17 mouse cellular contexts compared by ENCODE assay signal in genomic region chr16:33242046-33242445, GRCm38 (mm10). TPM values are rescaled to one million over a fixed set of nuclear protein-coding genes. Genes with fewer than 3 reads are reported as not detected.
DNase-seq lines count a peak whose midpoint lies in the region; ATAC-seq and TF ChIP-seq lines count a peak whose summit lies in the region.
"Had no signal": no experiment of that assay in that cellular context is flagged by ENCODE, and none has a peak within 500 bp of the region (broad histone marks: within the 10 kb centered on the region; RNA-seq: fewer than 3 reads in every experiment).

No protein-coding gene starts in this region.

- no peak overlapping the region for H3K4me3 ChIP-seq in lung, postnatal 0 days (ENCODE audit: low read depth, low read length)
- no peak overlapping the region for H3K4me3 ChIP-seq in forebrain, embryonic 12.5 days (replicated peaks)
- H3K4me3 ChIP-seq: heart, embryonic 12.5 days; hindbrain, embryonic 13.5 days; intestine, embryonic 15.5 days had no signal

- ATAC-seq in lung, postnatal 0 days, result peak; percentile 32; the same call in 1 of the 2 replicates
- no peak for ATAC-seq in forebrain, embryonic 12.5 days (ENCODE audit: low FRiP score)
- ATAC-seq: intestine, embryonic 15.5 days; liver, postnatal 0 days had no signal

- no peaks in the 10 kb centered on the region for H3K4me1 ChIP-seq in lung, postnatal 0 days (ENCODE audit: insufficient read depth, low read depth, low read length)
- no peaks in the 10 kb centered on the region for H3K4me1 ChIP-seq in forebrain, embryonic 12.5 days
- H3K4me1 ChIP-seq: heart, embryonic 12.5 days; hindbrain, embryonic 13.5 days; intestine, embryonic 15.5 days had no signal

- DNase-seq in adrenal gland, adult (ENCODE audit: inconsistent age in 2 of 2, low spot score in 1 of 2), result peak; percentile 71 to 83
- DNase-seq in adrenal gland, postnatal 4 days (ENCODE audit: low spot score in 2 of 2), result no peak
- peak; percentile 60 for DNase-seq in lung, postnatal 0 days (ENCODE audit: low spot score)
- no peak for DNase-seq in lung, postnatal 4 days
- peak; percentile 77 for DNase-seq in adrenal gland, postnatal 14 days
- peak; percentile 35 to 70 for DNase-seq in kidney, postnatal 25 days
- no peak for DNase-seq in B cell, adult 2 months
- DNase-seq: cerebellum, adult 18-20 months; cerebellum, postnatal 36 days; liver, postnatal 0 days; right cerebral cortex, adult 18-20 months; thymus, postnatal 25 days had no signal

- no peak overlapping the region for H3K4me2 ChIP-seq in lung, postnatal 0 days (replicated peaks; ENCODE audit: low read depth, low read length)
- H3K4me2 ChIP-seq in forebrain, embryonic 12.5 days, result no peak overlapping the region
- H3K4me2 ChIP-seq: heart, embryonic 12.5 days; hindbrain, embryonic 13.5 days; intestine, embryonic 15.5 days had no signal

- no peaks in the 10 kb centered on the region for H3K27me3 ChIP-seq in lung, postnatal 0 days (replicated peaks; ENCODE audit: insufficient read depth, low read length)
- no peaks in the 10 kb centered on the region for H3K27me3 ChIP-seq in forebrain, embryonic 12.5 days
- H3K27me3 ChIP-seq: heart, embryonic 12.5 days; hindbrain, embryonic 13.5 days; intestine, embryonic 15.5 days had no signal

- TF ChIP-seq CTCF in lung, postnatal 0 days (IDR thresholded peaks at IDR 0.05), result no peak

- peaks cover 11% of the 10 kb centered on the region for H3K36me3 ChIP-seq in lung, postnatal 0 days (ENCODE audit: insufficient read depth, low read length)
- H3K36me3 ChIP-seq in forebrain, embryonic 12.5 days (replicated peaks), result peaks cover 65% of the 10 kb centered on the region

- H3K9ac ChIP-seq in lung, postnatal 0 days (replicated peaks; ENCODE audit: low read depth), result no peak overlapping the region
- no peak overlapping the region for H3K9ac ChIP-seq in forebrain, embryonic 12.5 days
- H3K9ac ChIP-seq: heart, embryonic 12.5 days; hindbrain, embryonic 13.5 days; intestine, embryonic 15.5 days; liver, postnatal 0 days had no signal

- no peaks in the 10 kb centered on the region for H3K9me3 ChIP-seq in lung, postnatal 0 days (ENCODE audit: low read length)
- no peaks in the 10 kb centered on the region for H3K9me3 ChIP-seq in forebrain, embryonic 12.5 days
- H3K9me3 ChIP-seq: G1E; heart, embryonic 12.5 days; hindbrain, embryonic 13.5 days; intestine, embryonic 15.5 days had no signal

- H3K27ac ChIP-seq in lung, postnatal 0 days (ENCODE audit: low read length), result no peak overlapping the region
- H3K27ac ChIP-seq in forebrain, embryonic 12.5 days, result no peak overlapping the region
- H3K27ac ChIP-seq: hindbrain, embryonic 13.5 days; intestine, embryonic 15.5 days had no signal

- 56% methylated on average over 6 of the region's 6 CpGs for WGBS in lung, postnatal 0 days
- WGBS in forebrain, embryonic 12.5 days, result 88% methylated on average over 6 of the region's 6 CpGs

- no peak for TF ChIP-seq EP300 in lung, postnatal 0 days (IDR thresholded peaks at IDR 0.05)

RNA-seq across cellular contexts. Expression of gene Snx4, which starts 9.2 kb away (rescaled TPM):
- total RNA-seq in adrenal gland, postnatal 4 days (2021), result 10 to 100 TPM; 74.8 to 74.9 TPM
- polyA plus RNA-seq in lung, postnatal 0 days (2015; fragmentation: Nextera tagmentation; extraction: Ambion mirVana), result 121 and 135 TPM in 2 replicates
- total RNA-seq in adrenal gland, postnatal 14 days (2021), result 46.9 and 54.0 TPM in 2 replicates
- polyA plus RNA-seq in forebrain, embryonic 12.5 days (2016; fragmentation: Nextera tagmentation; extraction: Ambion mirVana), result 71.7 and 74.9 TPM in 2 replicates

RNA-seq across cellular contexts. Expression of gene Osbpl11, which starts 57.2 kb away (rescaled TPM):
- total RNA-seq in adrenal gland, postnatal 4 days (2021), result 10 to 100 TPM; 33.8 to 34.5 TPM
- 12.6 and 13.6 TPM in 2 replicates for polyA plus RNA-seq in lung, postnatal 0 days (2015; fragmentation: Nextera tagmentation; extraction: Ambion mirVana)
- 46.1 and 59.0 TPM in 2 replicates for total RNA-seq in adrenal gland, postnatal 14 days (2021)
- 24.1 and 27.8 TPM in 2 replicates for polyA plus RNA-seq in forebrain, embryonic 12.5 days (2016; fragmentation: Nextera tagmentation; extraction: Ambion mirVana)

Comparison
In these comparisons a context has a peak if more than half of its experiments do, and no peak if none do; other contexts are left out.
1. DNase-seq: peak in adrenal gland, adult (2 of 2), lung, postnatal 0 days (single experiment), adrenal gland, postnatal 14 days (single experiment) and kidney, postnatal 25 days (2 of 2); none in adrenal gland, postnatal 4 days (0 of 2), lung, postnatal 4 days (0 of 2) and B cell, adult 2 months (0 of 2).